Mouse (Mus musculus) MEL (cell line): ENCODE data around the gene Atp8b5. TPM values are rescaled to one million over a fixed set of nuclear protein-coding genes. Genes with fewer than 3 reads are reported as not detected.

ENCODE experiments used
- DNase-seq: peaks from one replicate; pipeline ENCODE4 v3.0.0; 2011; ENCODE audit warnings: low read depth, low spot score
- H3K27ac ChIP-seq: 2 replicates; pipeline ENCODE4 v1.5.1; 2012; ENCODE audit warnings: low read depth, mild to moderate bottlenecking, control low read depth, low read length, moderate library complexity; ENCODE audit not compliant: control insufficient read depth
- H3K27me3 ChIP-seq, 2 experiments: fragments of 150-350 bp in 1 of 2; sonication (generic) in 1 of 2; 2 replicates each; pipeline ENCODE4 v1.6.1; 2012; ENCODE audit warnings: low read length in 2 of 2, mild to moderate bottlenecking in 2 of 2, improper control_type of control experiment in 1 of 2, moderate library complexity in 1 of 2; ENCODE audit not compliant: insufficient read depth in 2 of 2, control insufficient read depth in 1 of 2
- H3K36me3 ChIP-seq, 2 experiments: 2 replicates each; pipeline ENCODE4 v1.6.1; 2012 to 2014; ENCODE audit warnings: low read length in 2 of 2, improper control_type of control experiment in 1 of 2, inconsistent platforms in 1 of 2, mild to moderate bottlenecking in 1 of 2; ENCODE audit not compliant: insufficient read depth in 2 of 2, control insufficient read depth in 1 of 2
- H3K4me1 ChIP-seq, 2 experiments: fragments of 150-350 bp in 1 of 2; sonication (generic) in 1 of 2; 2 replicates each; pipeline ENCODE4 v1.6.1; 2012; ENCODE audit warnings: low read length in 2 of 2, improper control_type of control experiment in 1 of 2, mild to moderate bottlenecking in 1 of 2; ENCODE audit not compliant: insufficient read depth in 2 of 2, control insufficient read depth in 1 of 2
- H3K4me3 ChIP-seq, 2 experiments: fragments of 150-350 bp in 1 of 2; sonication (generic) in 1 of 2; 2 replicates each; pipeline ENCODE4 v1.5.1; 2012; ENCODE audit warnings: low read depth in 2 of 2, low read length in 2 of 2, mild to moderate bottlenecking in 2 of 2, moderate library complexity in 2 of 2, control low read depth in 1 of 2, improper control_type of control experiment in 1 of 2; ENCODE audit not compliant: control insufficient read depth in 1 of 2, insufficient read depth in 1 of 2
- H3K79me2 ChIP-seq: 2 replicates; pipeline ENCODE4 v1.6.1; 2012; ENCODE audit warnings: mild to moderate bottlenecking, low read length, moderate library complexity; ENCODE audit not compliant: control insufficient read depth, poor library complexity, insufficient read depth
- H3K9ac ChIP-seq: 2 replicates; pipeline ENCODE4 v1.6.1; 2012; ENCODE audit warnings: low read depth, mild to moderate bottlenecking, control low read depth, low read length, moderate library complexity; ENCODE audit not compliant: control insufficient read depth, poor library complexity, severe bottlenecking
- H3K9me3 ChIP-seq: fragments of 150-350 bp; sonication (generic); replicated peaks from 2 replicates; pipeline ENCODE4 v1.6.1; 2012; ENCODE audit warnings: mild to moderate bottlenecking, low read length, improper control_type of control experiment, moderate library complexity; ENCODE audit not compliant: insufficient read depth
- BHLHE40 ChIP-seq: IDR thresholded peaks from 2 replicates; pipeline ENCODE4 v1.6.1; 2012; ENCODE audit warnings: low read depth, mild to moderate bottlenecking, inconsistent platforms, low read length, improper control_type of control experiment, borderline replicate concordance
- CHD2 ChIP-seq: IDR thresholded peaks from 2 replicates; pipeline ENCODE4 v1.6.1; 2011; ENCODE audit warnings: low read length, improper control_type of control experiment
- CTCF ChIP-seq, 3 experiments: IDR thresholded peaks in 2 of 3; conservative IDR thresholded peaks in 1 of 3; 2 replicates each; pipeline ENCODE4 v1.5.1; 2011 to 2012; ENCODE audit warnings: low read length in 3 of 3, low read depth in 2 of 3, mild to moderate bottlenecking in 2 of 3, improper control_type of control experiment in 1 of 3, inconsistent platforms in 1 of 3, mixed read lengths in 1 of 3, moderate library complexity in 1 of 3; ENCODE audit not compliant: control insufficient read depth in 1 of 3, insufficient read depth in 1 of 3, poor library complexity in 1 of 3, severe bottlenecking in 1 of 3
- E2F4 ChIP-seq: IDR thresholded peaks from 2 replicates; pipeline ENCODE4 v1.6.1; 2011; ENCODE audit warnings: low read depth, low read length, improper control_type of control experiment, borderline replicate concordance
- ELF1 ChIP-seq: IDR thresholded peaks from 2 replicates; pipeline ENCODE4 v1.6.1; 2014; ENCODE audit warnings: low read depth, mild to moderate bottlenecking, inconsistent platforms, low read length, improper control_type of control experiment, moderate library complexity
- EP300 ChIP-seq, 2 experiments: IDR thresholded peaks; 2 replicates each; pipeline ENCODE4 v1.6.1; 2011; ENCODE audit warnings: improper control_type of control experiment in 2 of 2, low read length in 2 of 2, low read depth in 1 of 2, mild to moderate bottlenecking in 1 of 2
- ETS1 ChIP-seq: IDR thresholded peaks from 2 replicates; pipeline ENCODE4 v1.6.1; 2012; ENCODE audit warnings: low read depth, mild to moderate bottlenecking, inconsistent platforms, low read length, improper control_type of control experiment, moderate library complexity
- GABPA ChIP-seq: IDR thresholded peaks from 2 replicates; pipeline ENCODE4 v1.6.1; 2012; ENCODE audit warnings: low read depth, mild to moderate bottlenecking, inconsistent platforms, low read length, improper control_type of control experiment, moderate library complexity
- GATA1 ChIP-seq: IDR thresholded peaks from 2 replicates; pipeline ENCODE4 v1.6.1; 2011; ENCODE audit warnings: low read depth, low read length, improper control_type of control experiment
- HCFC1 ChIP-seq: IDR thresholded peaks from 2 replicates; pipeline ENCODE4 v1.6.1; 2012; ENCODE audit warnings: low read depth, mild to moderate bottlenecking, inconsistent platforms, low read length, improper control_type of control experiment, moderate library complexity
- JUND ChIP-seq: IDR thresholded peaks from 2 replicates; pipeline ENCODE4 v1.6.1; 2011; ENCODE audit warnings: low read depth, mild to moderate bottlenecking, improper control_type of control experiment, low read length
- KAT2A ChIP-seq: conservative IDR thresholded peaks from 2 replicates; pipeline ENCODE4 v1.6.1; 2012; ENCODE audit warnings: low read depth, low read length, improper control_type of control experiment, inconsistent platforms
- MAX ChIP-seq: IDR thresholded peaks from 2 replicates; pipeline ENCODE4 v1.6.1; 2011; ENCODE audit warnings: low read length, improper control_type of control experiment
- MAZ ChIP-seq: IDR thresholded peaks from 2 replicates; pipeline ENCODE4 v1.6.1; 2012; ENCODE audit warnings: low read depth, mild to moderate bottlenecking, inconsistent platforms, low read length, improper control_type of control experiment
- MEF2A ChIP-seq: IDR thresholded peaks from 2 replicates; pipeline ENCODE4 v1.6.1; 2014; ENCODE audit warnings: low read depth, mild to moderate bottlenecking, inconsistent platforms, low read length, improper control_type of control experiment; ENCODE audit not compliant: poor library complexity, insufficient replicate concordance, severe bottlenecking; ENCODE audit errors: extremely low read depth
- MXI1 ChIP-seq: IDR thresholded peaks from 2 replicates; pipeline ENCODE4 v1.6.1; 2011; ENCODE audit warnings: mild to moderate bottlenecking, low read depth, low read length, improper control_type of control experiment
- NELFE ChIP-seq: IDR thresholded peaks from 2 replicates; pipeline ENCODE4 v1.6.1; 2011; ENCODE audit warnings: low read depth, low read length, improper control_type of control experiment
- POLR2A ChIP-seq, 2 experiments: IDR thresholded peaks; 2 replicates each; pipeline ENCODE4 v1.6.1; 2011 to 2012; ENCODE audit warnings: low read length in 2 of 2, mild to moderate bottlenecking in 2 of 2, control low read depth in 1 of 2, improper control_type of control experiment in 1 of 2, low read depth in 1 of 2, moderate library complexity in 1 of 2; ENCODE audit not compliant: control insufficient read depth in 1 of 2, insufficient read depth in 1 of 2, poor library complexity in 1 of 2
- POLR2AphosphoS2 ChIP-seq: IDR thresholded peaks from 2 replicates; pipeline ENCODE4 v1.6.1; 2011; ENCODE audit warnings: low read length, improper control_type of control experiment
- POLR2AphosphoS5 ChIP-seq: IDR thresholded peaks from 2 replicates; pipeline ENCODE4 v1.6.1; 2012; ENCODE audit warnings: low read depth, borderline replicate concordance, mild to moderate bottlenecking, inconsistent platforms, low read length, moderate library complexity, mixed read lengths
- RAD21 ChIP-seq: IDR thresholded peaks from 2 replicates; pipeline ENCODE4 v1.6.1; 2011; ENCODE audit warnings: mild to moderate bottlenecking, low read depth, low read length, improper control_type of control experiment
- RCOR1 ChIP-seq: IDR thresholded peaks from 2 replicates; pipeline ENCODE4 v1.6.1; 2012; ENCODE audit warnings: low read depth, mild to moderate bottlenecking, inconsistent platforms, low read length, improper control_type of control experiment
- SIN3A ChIP-seq: IDR thresholded peaks from 2 replicates; pipeline ENCODE4 v1.6.1; 2012; ENCODE audit warnings: low read length, improper control_type of control experiment, inconsistent platforms
- TBP ChIP-seq: IDR thresholded peaks from 2 replicates; pipeline ENCODE4 v1.8.0; 2011; ENCODE audit warnings: low read depth, low read length, improper control_type of control experiment
- UBTF ChIP-seq: IDR thresholded peaks from 2 replicates; pipeline ENCODE4 v1.6.1; 2012; ENCODE audit warnings: low read depth, mild to moderate bottlenecking, inconsistent platforms, low read length, improper control_type of control experiment, moderate library complexity, borderline replicate concordance; ENCODE audit not compliant: insufficient read depth
- USF1 ChIP-seq: IDR thresholded peaks from 2 replicates; pipeline ENCODE4 v1.6.1; 2014; ENCODE audit warnings: low read depth, mild to moderate bottlenecking, inconsistent platforms, low read length, improper control_type of control experiment, moderate library complexity
- USF2 ChIP-seq, 2 experiments: IDR thresholded peaks; 2 replicates each; pipeline ENCODE4 v1.6.1; 2011 to 2012; ENCODE audit warnings: improper control_type of control experiment in 2 of 2, low read length in 2 of 2, borderline replicate concordance in 1 of 2, inconsistent platforms in 1 of 2, low read depth in 1 of 2, mild to moderate bottlenecking in 1 of 2; ENCODE audit not compliant: insufficient read depth in 1 of 2
- ZKSCAN1 ChIP-seq: IDR thresholded peaks from 2 replicates; pipeline ENCODE4 v1.6.1; 2012; ENCODE audit warnings: low read depth, mild to moderate bottlenecking, inconsistent platforms, low read length, improper control_type of control experiment, moderate library complexity
- ZMIZ1 ChIP-seq: IDR thresholded peaks from 2 replicates; pipeline ENCODE4 v1.6.1; 2012; ENCODE audit warnings: low read depth, mild to moderate bottlenecking, inconsistent platforms, low read length, improper control_type of control experiment, moderate library complexity
- ZNF384 ChIP-seq: IDR thresholded peaks from 2 replicates; pipeline ENCODE4 v1.6.1; 2012; ENCODE audit warnings: low read depth, mild to moderate bottlenecking, inconsistent platforms, low read length, improper control_type of control experiment
- polyA plus RNA-seq, 2 experiments: library from polyadenylated mRNA; stranded (reverse) in 1 of 2; unstranded in 1 of 2; fragments of >175 nt in 1 of 2; fragments of >200 nt in 1 of 2; gene quantifications; 2 replicates each; pipeline versions ENCODE4 v1.2.1 to v1.2.4; 2012; ENCODE audit warnings: low replicate concordance in 2 of 2, low read depth in 1 of 2; ENCODE audit not compliant: insufficient read length in 2 of 2, insufficient read depth in 1 of 2, missing spikeins in 1 of 2
- total RNA-seq: library from RNA; depleted of rRNA; stranded (reverse); fragments of 300-350 nt; gene quantifications from 2 replicates; pipeline ENCODE4 v1.2.3, GENCODE M21; 2012

Gene Atp8b5
- total and polyA plus RNA-seq, 3 experiments: 4.9 to 5.0 TPM; not detected in 1

- TF ChIP-seq MAX (no peak), USF1 (no peak), RCOR1 (peak; percentile 38; the same call in 1 of the 2 replicates), RAD21 (no peak), ZMIZ1 (no peak), UBTF (no peak), ZNF384 (no peak), GATA1 (peak; percentile 82), EP300 (IDR thresholded peaks at IDR 0.05; ENCODE audit: low read depth in 1 of 2, low read length in 2 of 2) (peak; percentile 36 to 87; a peak in 3 of 4 replicates), CHD2 (no peak), GABPA (no peak), POLR2AphosphoS2 (no peak), BHLHE40 (no peak), E2F4 (no peak), POLR2A (IDR thresholded peaks at IDR 0.05; ENCODE audit: control insufficient read depth in 1 of 2, insufficient read depth in 1 of 2, low read depth in 1 of 2, low read length in 2 of 2, poor library complexity in 1 of 2) (no peak)
- peaks cover 0 to 16% of the 10 kb centered on the region in 2 experiments; a peak in 2 of 4 replicates for H3K36me3 ChIP-seq
- no peaks in the 10 kb centered on the region for H3K27me3 ChIP-seq
- no peaks in the 10 kb centered on the region for H3K9me3 ChIP-seq
- H3K79me2 ChIP-seq: no peaks in the 10 kb centered on the region
- H3K4me1 ChIP-seq: peaks cover 7 to 30% of the 10 kb centered on the region in 2 experiments
- H3K4me3 ChIP-seq: no peak overlapping the region
- no peak overlapping the region for H3K27ac ChIP-seq
- DNase-seq: peak; percentile 45
- no peak overlapping the region for H3K9ac ChIP-seq
Observed at GRCm38 (mm10) chr4:43217997-43218396, 49.0 kb upstream of the Atp8b5 start.

- Histone ChIP-seq H3K4me1 (peaks cover 11 to 12% of the 10 kb centered on the region in 2 experiments), H3K27ac (0 out of 2 replicates have a peak overlapping the region, but pooled peaks have one; percentile 29), H3K36me3 (peaks cover 0 to 13% of the 10 kb centered on the region in 2 experiments; a peak in 2 of 4 replicates), H3K9me3 (no peaks in the 10 kb centered on the region), H3K4me3 (no peak overlapping the region), H3K27me3 (no peaks in the 10 kb centered on the region), H3K9ac (no peak overlapping the region), H3K79me2 (no peaks in the 10 kb centered on the region)
- peak; percentile 66 for DNase-seq
- TF ChIP-seq TBP: no peak
- TF ChIP-seq JUND: no peak
- peak in 1 of 2 experiments; percentile 25; a peak in 1 of 4 replicates for TF ChIP-seq EP300 (IDR thresholded peaks at IDR 0.05; ENCODE audit: low read depth in 1 of 2, low read length in 2 of 2)
- TF ChIP-seq RAD21: no peak
- 0 out of 2 replicates have a peak, but pooled peaks have one; percentile 3 for TF ChIP-seq SIN3A
- TF ChIP-seq POLR2AphosphoS2: no peak
- no peak for TF ChIP-seq ZNF384
- TF ChIP-seq ELF1: no peak
- no peak for TF ChIP-seq RCOR1
- peak; percentile 39; the same call in 1 of the 2 replicates for TF ChIP-seq MAZ
- no peak for TF ChIP-seq ZMIZ1
- TF ChIP-seq CTCF (IDR thresholded peaks at IDR 0.05 in 2 of 3, conservative IDR thresholded peaks at IDR 0.05 in 1 of 3; ENCODE audit: control insufficient read depth in 1 of 3, insufficient read depth in 1 of 3, low read depth in 2 of 3, low read length in 3 of 3, poor library complexity in 1 of 3, severe bottlenecking in 1 of 3): no peak
- no peak for TF ChIP-seq USF2 (IDR thresholded peaks at IDR 0.05; ENCODE audit: borderline replicate concordance in 1 of 2, insufficient read depth in 1 of 2, low read depth in 1 of 2, low read length in 2 of 2)
- no peak for TF ChIP-seq KAT2A
- no peak for TF ChIP-seq BHLHE40
- no peak for TF ChIP-seq POLR2AphosphoS5
- no peak for TF ChIP-seq ZKSCAN1
- 0 out of 2 replicates have a peak, but pooled peaks have one; percentile 25 for TF ChIP-seq ETS1
- no peak for TF ChIP-seq UBTF
- no peak for TF ChIP-seq NELFE
- TF ChIP-seq USF1: no peak
- no peak for TF ChIP-seq HCFC1
- TF ChIP-seq MXI1: no peak
- TF ChIP-seq MEF2A: no peak
Observed at GRCm38 (mm10) chr4:43231821-43232220, 35.1 kb upstream of the Atp8b5 start.
